Mouse (Mus musculus): ENCODE measurements around the gene Snf8.
A peak's percentile ranks its signal among the peaks of the same experiment; 100 is the strongest.

The Snf8 gene

GRCm38 (mm10) chr11:96034596-96035052 lies at the start of gene Snf8:
Snf8 (plus strand) TSS chr11:96034885.
- DNase-seq (ENCODE audit: low spot score), result peak; percentile 94

DNA sequence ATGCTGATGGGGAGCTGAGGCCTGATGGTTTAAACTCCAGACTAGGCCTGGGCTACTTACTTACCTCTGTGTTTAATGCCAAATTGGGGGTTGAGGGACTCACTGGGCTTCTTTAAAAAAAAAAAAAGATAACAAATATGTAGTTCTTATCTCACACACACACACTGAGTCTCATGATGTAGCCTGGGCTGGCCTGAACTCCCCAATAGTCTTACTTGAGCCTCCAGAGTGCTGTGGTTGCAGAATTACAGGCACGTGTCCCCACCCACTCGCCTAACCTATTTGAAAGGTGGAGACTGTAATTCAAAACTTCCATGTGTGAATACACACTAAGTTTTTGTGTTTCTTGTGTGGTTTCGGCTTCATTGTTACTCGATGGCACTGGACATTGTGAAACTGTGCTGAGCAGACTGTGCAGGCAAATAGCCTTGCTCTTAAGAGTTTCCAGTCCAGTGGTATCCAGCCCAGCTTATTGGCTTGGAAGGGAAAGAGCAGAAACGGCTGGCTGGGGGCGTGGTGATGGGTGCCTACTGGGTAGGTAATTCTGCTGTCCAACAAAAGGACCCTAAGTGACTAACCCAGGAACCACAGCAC lies 46.7 kb upstream of the Snf8 start:
- DNase-seq (ENCODE audit: low spot score), result peak; percentile 28

DNA sequence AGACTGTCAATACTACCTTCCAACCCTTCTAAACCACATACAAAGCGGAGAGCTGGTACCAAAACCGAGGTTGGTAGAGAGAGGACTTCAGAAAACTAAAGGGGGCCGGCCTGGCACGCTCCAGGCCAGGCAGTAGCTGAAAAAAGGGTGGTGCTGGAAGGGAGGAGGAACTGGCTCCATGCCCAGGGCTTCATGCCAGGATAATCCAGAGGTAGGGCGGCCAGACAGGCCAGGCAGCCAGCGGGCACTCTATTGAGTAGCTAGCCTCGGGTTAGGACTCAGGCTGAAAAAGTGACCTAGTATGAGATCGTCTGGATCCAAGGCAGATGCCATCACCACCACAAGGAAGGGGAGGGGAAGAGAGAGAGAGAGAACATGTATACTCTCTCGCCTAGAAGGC lies 46.2 kb upstream of the Snf8 start:
- peak; percentile 85 for DNase-seq (ENCODE audit: low spot score)

DNA sequence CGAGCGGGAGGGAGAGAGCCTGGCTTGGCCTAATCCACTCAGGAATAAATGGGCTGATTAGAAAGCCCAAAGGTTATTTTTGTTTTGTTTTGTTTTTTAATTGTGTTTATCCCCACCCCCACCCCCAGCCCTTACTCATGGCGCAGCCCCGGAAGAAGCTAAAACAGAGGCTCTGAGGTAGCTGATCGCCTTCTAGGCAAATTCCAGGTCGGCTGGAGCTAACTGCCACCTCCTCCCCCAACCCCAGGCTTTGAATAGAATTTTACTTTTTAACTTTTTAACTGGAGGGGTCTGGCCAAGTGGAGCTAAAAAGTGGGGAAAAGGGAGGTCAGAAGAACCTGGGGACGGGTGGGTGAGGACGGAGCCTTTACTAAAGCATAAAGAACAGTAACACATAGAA lies 44.8 kb upstream of the Snf8 start:
- no peak for DNase-seq (ENCODE audit: low spot score)

GRCm38 (mm10) chr11:95990431-95990830 lies 44.3 kb upstream of the Snf8 start:
- no peak for DNase-seq (ENCODE audit: low spot score)

DNA sequence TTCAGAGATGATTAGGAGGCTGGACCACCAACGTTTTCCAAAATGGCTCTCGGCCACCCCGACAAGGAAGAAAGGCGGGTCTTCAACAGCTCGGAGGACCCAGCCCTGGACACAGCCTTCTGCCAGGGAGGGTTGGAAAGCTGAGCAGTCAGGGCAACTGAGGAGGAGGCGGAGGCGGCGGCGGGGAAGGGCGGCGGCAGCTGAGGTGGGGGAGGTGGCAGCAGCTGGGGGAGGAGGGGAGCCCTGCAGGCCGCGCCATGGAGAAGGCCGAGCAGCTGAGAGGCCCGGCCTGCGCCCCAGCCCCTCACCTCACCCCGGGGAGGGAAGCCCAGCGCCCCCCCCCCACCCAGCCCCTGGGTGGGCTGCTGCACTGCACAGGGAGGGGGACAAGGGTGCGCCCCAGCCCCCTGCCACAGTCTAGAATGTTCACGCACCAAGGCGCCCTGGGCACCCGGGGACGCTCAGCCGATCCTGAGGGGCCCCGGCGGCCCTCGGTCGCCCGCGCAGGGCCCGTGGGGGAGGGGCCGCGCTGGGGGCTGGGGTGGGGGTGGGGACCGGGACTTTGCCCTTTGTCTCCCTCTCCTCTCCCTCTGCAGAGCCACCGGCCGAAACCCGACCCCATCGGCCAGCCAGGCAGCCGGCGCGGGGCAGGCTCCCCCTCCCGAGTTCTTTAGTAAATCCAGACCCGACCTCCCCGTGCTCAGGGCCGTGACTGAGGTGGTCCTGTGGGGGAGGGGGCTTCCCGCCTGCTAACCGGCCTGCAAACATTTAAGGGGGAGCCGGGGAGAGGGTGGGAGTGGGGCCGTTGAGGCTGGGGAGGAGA lies 43.6 kb upstream of the Snf8 start:
- DNase-seq (ENCODE audit: low spot score), result no peak

- no peak for DNase-seq (ENCODE audit: low spot score)
Measured at GRCm38 (mm10) chr11:95994151-95994550, 40.5 kb upstream of the Snf8 start.

DNA sequence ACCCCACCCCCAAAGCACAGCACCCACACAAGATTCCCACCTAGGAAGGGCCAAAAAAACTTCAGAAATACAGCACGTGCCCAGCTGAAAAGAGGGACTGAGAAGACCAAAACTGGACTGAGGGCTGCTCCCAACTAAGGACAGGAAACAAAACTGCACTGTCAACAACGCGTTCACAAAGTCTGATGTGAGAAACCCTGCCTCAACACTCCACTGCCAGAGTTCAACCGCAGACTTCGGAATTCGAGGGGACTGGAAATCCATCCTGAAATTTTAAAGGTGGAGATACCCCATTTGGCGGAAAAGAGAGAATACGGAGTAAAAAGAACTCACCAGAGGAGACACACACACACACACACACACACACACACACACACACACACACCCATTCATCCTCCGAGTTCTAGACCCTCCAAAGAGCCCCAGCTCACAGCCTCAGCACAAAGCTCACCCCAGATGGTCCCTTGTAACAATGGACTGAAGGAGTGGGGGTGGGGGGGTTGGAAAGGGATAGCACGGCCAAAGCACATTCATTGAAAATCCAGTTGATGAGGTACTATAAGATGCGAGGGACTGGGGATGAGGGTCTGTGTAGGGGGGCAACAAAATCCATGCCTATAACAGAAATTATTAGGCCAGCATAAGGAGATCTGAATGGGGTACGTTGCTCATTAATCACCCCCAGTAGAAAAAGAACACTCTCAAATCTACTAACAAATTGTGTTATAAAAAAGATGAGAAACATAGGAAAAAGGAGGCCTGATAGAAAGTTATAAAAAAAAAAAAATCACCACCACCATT lies 31.4 kb upstream of the Snf8 start:
- DNase-seq (ENCODE audit: low spot score), result no peak

- no peak for DNase-seq (ENCODE audit: low spot score)
Measured at GRCm38 (mm10) chr11:96003969-96004792, 30.5 kb upstream of the Snf8 start.

DNA sequence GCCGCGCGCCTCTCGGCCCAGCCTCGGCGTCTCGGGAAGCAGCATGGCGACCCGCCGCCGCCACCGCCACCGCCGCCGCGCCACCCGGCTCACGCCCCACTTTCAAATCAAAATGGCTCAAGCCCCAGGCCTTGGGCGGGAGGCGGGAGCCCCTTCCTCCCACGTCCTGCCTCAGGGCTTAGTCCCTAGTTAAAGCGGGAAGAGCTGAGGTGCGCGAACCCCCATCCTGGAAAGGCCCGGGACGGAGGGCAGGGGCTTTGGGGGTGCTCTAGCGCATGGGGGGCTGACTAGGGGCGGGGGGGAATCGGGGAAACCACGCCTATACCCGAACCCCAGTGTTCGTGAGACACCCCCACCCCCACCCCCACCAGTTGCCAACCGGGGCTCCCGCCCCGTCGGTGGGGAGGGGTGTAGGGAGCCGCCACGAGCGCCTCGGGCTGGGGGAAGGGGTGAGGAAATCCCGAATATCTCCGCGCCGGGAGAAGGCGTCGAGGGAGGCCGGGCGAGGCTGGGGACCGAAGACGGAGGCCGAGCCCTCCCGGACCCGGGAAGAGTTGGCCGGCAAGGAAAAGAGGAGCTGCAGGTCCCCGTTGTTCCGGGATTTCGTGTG lies 29.8 kb upstream of the Snf8 start:
- no peak for DNase-seq (ENCODE audit: low spot score)

GRCm38 (mm10) chr11:96005403-96006271 lies 29.0 kb upstream of the Snf8 start, which contains the start of gene Igf2bp1:
Igf2bp1 (minus strand) TSS chr11:96005940.
- no peak for DNase-seq (ENCODE audit: low spot score)

DNA sequence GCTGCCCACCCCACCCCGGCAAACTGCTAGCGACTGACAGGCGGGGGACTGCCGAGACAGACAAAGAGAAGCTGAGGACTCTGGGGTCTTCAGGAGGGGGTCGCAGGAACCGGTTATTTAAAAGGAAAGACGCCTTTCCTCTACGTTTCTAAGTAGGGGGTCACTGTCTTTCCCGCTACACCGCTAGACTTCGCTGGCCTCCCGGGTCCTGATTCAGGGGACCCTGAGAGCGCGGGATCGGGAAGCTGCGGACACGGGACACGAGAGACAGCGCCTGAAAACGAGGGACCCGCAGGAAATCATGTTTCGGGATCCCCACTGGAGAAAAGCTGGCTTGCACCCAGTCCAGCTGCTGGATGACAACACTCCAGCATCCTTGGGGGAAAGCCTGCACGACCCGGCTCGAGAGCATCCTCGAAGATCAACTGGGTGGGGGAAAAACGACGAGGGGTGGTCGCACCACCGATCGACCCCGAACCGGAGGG lies 28.3 kb upstream of the Snf8 start:
- DNase-seq (ENCODE audit: low spot score), result no peak

- DNase-seq (ENCODE audit: low spot score), result no peak
Measured at GRCm38 (mm10) chr11:96006852-96007515, 27.7 kb upstream of the Snf8 start.

DNA sequence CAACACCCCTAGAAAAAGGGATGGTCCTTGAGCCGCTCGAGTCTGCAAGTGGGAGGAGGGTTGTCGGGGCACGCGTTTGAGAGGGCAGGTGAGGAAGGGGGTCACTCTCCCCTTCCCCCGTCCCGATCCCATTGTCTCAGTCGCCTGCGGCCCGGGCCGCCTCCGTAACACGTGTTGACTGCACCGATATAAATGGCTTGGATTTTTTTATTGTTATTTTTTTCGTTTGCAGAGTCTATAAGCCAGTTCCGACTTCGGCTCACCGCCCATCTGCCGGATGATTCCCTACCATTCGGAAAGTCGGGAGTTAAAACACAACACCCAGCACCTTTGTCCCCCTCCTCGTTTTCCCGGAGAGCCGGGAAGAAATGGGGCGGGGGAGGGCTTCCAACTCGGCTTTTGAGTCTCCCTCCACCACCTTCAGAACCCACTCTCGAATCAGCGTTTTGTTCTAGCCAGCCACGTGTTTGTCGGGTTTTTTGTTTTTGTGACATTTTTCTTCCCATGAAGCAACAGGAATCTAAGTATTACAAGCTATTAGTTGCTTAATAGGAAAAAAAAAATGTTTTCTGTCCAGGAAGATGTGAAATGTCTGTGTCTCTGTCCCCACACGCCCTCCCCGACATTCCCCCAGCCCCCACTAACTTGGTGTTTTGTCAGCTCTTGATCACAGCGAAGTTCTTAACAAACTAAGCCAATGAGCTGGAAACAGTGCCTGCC lies 27.0 kb upstream of the Snf8 start:
- DNase-seq (ENCODE audit: low spot score), result no peak

GRCm38 (mm10) chr11:96008827-96009226 lies 25.9 kb upstream of the Snf8 start:
- no peak for DNase-seq (ENCODE audit: low spot score)

GRCm38 (mm10) chr11:96011982-96012381 lies 22.7 kb upstream of the Snf8 start:
- DNase-seq (ENCODE audit: low spot score), result no peak

DNA sequence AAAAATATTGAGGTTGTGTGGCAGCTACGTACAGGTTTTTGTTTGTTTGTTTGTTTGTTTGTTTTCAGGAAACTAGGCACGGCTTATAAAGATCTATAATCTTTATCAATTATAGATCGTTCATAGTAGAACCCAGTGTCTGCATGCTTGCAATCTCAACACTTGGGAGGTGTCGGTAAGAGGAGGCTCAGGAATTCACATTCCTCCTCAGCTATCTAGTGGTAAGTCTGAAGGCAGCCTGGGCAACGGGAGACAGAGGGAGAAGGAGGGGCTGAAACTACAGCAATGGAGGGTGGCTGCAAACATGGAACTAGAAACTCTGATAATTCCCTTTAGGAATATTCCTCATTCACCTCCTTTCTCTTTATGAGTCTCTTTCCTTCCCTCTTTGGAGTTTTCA lies 19.3 kb upstream of the Snf8 start:
- DNase-seq (ENCODE audit: low spot score), result no peak

DNA sequence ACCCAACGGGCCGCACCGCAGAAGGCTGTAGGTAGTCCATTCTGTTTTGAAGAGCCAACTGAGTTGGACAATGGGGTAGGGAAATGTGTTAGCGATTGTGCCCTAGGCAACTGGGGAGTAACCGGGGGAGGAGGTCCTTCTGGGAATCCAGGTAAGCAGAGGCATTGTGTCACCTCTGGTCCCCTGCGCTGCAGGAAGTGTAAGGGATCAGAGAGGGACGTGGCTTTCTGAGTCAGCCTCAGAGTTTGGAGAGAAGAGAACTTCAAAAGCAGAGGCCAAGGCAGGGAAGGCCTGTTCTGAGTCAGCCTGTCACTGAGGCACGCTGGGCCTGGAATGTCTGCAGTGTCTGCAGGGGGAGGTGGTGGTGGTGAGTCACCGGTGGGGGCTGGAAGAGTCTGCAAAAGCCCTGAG lies 16.7 kb upstream of the Snf8 start:
- DNase-seq (ENCODE audit: low spot score), result no peak

DNA sequence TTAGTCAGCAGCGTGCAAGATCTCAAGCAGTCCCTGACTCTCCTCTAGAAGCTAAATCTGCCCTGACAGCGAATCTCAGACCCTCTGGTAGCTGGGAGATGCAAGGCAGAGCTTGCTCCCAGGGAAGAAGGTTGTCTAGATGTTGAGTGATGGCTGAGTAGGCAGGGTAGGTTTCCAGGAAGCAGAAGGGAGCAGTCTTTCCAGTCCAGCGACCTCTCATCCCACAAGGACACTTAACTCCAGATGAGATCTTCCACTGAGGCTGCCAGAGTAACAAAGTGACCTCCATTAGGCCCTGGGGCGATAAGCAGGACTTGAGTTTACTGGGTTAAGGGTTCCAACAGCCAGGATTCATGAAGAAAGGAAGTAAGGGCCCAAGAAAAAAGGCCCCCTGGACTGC lies 14.1 kb upstream of the Snf8 start:
- no peak for DNase-seq (ENCODE audit: low spot score)
